Mouse (Mus musculus) layer of hippocampus, postnatal 14 days (tissue): Measurements from ENCODE around the gene Zfp781. TPM values are rescaled to one million over a fixed set of nuclear protein-coding genes. Genes with fewer than 3 reads are reported as not detected.
"Not testable (repeated sequence)": the region's sequence is repeated elsewhere in the genome, so short reads cannot be mapped to it uniquely, and the experiment has no call there.

ENCODE experiments used
- DNase-seq, 2 experiments: peaks; one replicate each; pipeline ENCODE4 v3.0.0; 2021 to 2022; ENCODE audit warnings: low spot score in 2 of 2, mixed read lengths in 1 of 2
- long read RNA-seq, 2 experiments: library from polyadenylated mRNA; stranded (forward); transcript quantifications; one replicate each; pipeline ENCODE4 v2.0.0; 2021
- total RNA-seq, 2 experiments: library from RNA; stranded (reverse); gene quantifications; 2 replicates each; pipeline ENCODE4 v1.2.3; 2021

Gene Zfp781
- 1 to 10 TPM; 2.9 to 3.1 TPM for total RNA-seq
- long read RNA-seq, experiment 1, partial matches to known transcripts = 0 of 3 reads
- long read RNA-seq, experiment 1, other reads (novel, unspliced or antisense) = 3 of 3 reads
- long read RNA-seq, experiment 2, partial matches to known transcripts = 0 of 1 reads
- long read RNA-seq, experiment 2, other reads (novel, unspliced or antisense) = 1 of 1 reads

DNA sequence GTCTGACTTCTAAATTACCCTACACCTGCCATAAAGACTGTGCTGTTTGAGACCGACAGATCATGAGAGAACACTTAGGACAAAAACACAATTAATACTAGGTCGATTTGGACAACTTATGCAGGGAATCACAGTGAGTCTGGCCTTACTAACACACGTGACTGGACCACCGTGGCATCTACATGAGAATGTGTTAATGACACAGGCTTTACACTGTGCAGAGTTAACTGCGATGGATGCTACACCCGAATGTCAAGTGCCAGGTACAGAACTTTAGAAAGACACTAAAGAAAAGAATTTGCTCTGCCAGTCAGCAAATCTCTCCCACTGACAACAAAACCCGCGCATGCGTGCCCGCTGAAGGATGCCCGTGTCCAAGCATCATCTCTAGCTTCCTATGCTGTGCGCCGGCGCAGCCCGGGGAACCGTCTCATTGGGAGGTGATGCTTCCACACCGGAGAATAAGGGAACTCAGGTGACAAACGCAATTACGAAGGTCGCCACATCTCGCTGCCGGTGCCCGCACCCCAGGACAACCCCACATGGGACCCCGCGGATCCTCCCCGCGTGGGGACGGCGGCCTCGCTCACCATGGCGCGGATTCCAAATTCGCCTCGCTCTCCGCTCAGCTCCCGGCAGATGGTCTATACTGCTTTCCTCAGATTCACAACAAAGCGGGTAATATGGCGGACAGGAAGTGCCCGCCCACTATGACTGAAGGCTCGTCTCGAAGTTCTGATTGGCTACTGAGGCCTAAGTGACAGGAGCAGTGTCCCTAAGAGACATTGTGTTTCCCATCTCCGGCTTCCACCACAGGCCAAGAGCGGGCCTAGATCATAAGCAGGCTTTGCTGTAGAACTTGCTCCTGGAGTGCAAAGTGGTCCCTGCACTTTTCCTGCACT is at the start of gene Zfp781:
Zfp781 (minus strand) TSS at position 639 of the 902 bp plus-strand sequence.
- DNase-seq = not testable (repeated sequence)

DNA sequence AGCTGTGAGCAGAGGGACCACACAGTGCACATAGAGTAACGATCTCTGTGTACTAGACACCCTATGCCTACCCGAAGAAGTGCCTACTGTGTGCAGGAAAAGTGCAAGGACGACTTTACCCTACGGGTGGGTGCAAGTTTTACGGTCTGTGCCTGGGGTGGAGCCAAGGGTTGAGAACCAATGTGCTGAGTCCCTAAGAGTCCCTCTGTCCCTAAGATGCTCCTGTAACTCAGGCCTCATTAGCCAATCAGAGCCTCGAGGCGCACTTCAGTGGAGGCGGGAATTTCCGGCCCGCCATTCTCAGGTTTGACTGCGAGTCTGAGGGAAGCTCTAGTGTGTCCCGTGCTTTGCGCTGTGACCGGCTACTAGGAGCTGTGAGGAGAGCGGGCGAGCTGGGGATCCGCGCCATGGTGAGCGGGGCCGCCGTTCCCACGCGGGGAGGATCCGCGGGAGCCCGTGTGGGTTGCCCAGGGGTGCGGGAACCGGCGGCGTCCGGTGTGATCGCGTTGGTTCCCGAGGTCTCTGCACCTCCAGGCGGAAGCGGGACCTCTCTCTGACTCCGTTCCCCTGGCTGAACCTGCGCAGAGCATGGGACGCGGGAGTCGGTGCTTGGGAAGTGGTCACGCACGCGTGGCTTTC is 48.2 kb upstream of the Zfp781 start:
- peak in 1 of 2 experiments; percentile 15 for DNase-seq

DNA sequence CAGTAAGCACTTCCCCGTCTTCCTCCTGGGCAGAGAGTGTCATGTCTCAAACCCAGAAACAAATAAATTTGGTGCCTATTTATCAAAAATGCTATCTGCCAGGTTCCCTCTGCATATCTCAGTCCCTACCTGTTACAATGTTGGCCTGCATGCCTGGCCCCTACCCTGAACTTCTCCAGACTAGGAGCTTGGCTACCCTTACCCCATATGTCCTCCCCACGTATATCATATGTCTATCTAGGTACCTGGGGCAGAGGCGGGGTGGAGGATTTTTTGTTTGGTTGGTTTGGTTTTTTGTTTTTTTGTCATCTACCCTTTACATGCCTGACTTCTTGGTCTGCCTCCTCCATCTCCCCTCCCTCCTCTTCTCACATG is 451 bp upstream of the Zfp781 start:
- DNase-seq = not testable (repeated sequence)

DNA sequence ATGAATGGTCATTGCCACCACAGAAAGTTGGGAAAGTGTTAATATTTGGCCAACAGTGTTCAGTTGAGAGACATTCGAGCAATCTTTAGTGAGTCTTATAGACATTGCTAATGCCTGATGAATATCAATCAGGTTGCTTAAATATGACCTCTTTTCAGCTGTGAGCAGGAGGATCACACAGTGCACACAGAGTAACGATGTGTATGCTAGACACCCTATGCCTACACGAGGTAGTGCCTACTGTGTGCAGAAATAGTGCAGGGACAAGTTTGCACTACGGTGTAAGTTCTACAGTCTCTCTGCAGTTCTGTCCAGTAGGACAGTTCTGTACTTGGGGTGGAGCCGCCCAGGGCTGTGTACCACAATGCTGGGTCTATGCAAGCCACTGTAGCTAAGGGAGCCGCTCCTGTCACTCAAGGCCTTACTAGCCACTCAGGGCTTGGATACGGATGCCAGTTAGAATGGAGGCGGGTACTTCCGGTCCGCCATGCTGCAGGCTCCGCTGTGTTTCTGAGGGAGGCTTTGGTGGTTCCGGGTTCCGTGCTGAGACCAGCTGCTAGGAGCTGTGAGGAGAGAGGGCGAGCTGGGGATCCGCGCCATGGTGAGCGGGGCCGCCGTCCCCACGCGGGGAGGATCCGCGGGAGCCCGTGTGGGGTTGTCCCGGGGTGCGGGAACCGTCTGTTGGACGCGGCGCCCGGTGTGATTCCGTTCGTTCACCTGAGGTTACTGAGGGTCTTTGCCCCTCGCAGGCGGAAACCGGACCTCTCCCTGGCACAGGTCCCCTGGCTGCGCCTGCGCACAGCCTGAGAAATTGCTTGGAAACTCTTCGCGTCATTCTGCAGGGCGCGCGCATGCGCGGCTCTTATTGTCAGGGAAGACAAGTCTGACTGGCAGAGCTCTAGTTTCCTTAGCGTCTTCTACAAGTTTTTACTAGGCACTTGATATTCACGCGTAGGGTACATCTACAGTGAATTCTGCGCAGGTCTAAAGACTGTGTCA is 66.6 kb downstream of the Zfp781 start, which contains the start of gene Gm32687:
Gm32687 (plus strand) TSS at position 526 of the 999 bp plus-strand sequence.
- peak in 1 of 2 experiments; percentile 8 for DNase-seq

Other genes starting within 250 kb of the Zfp781 start
- 10 to 100 TPM in 1 of 2 experiments, 1 to 10 TPM in 1; 8.0 to 11.5 TPM for gene Zfp433, start 225.7 kb downstream of the Zfp781 start, total RNA-seq
- 1 to 10 TPM; 7.6 to 9.5 TPM for gene Gm3055, start 159.3 kb downstream of the Zfp781 start, total RNA-seq
- 1 to 10 TPM; 2.8 to 3.0 TPM for gene Gm4767, start 118.3 kb downstream of the Zfp781 start, total RNA-seq
- gene Gm32687, start 66.5 kb downstream of the Zfp781 start, total RNA-seq = 1 to 10 TPM; 3.4 to 4.6 TPM
- 10 to 100 TPM; 11.8 to 11.9 TPM for gene Zfp873, start 117.6 kb upstream of the Zfp781 start, total RNA-seq
- gene BC024063, start 152.9 kb upstream of the Zfp781 start, total RNA-seq = 1 to 10 TPM; 6.2 TPM
- 10 to 100 TPM; 10.2 to 10.9 TPM for gene AU041133, start 197.5 kb upstream of the Zfp781 start, total RNA-seq